Mouse (Mus musculus) heart, embryonic 10.5 days (tissue): ENCODE results near the gene Gm3127. TPM values are rescaled to one million over a fixed set of nuclear protein-coding genes. Genes with fewer than 3 reads are reported as not detected.
"Not testable (repeated sequence)": the region's sequence is repeated elsewhere in the genome, so short reads cannot be mapped to it uniquely, and the experiment has no call there.

ENCODE experiments used
- DNase-seq: peaks from one replicate; pipeline ENCODE4 v3.0.0-alpha.2; 2017; ENCODE audit warnings: low spot score
- H3K27ac ChIP-seq: fragments of 300-500 bp; sonication (generic); 2 replicates; pipeline ENCODE4 v1.5.1; 2016; ENCODE audit warnings: mild to moderate bottlenecking
- H3K27me3 ChIP-seq: fragments of 300-500 bp; sonication (generic); 2 replicates; pipeline ENCODE4 v1.6.1; 2016; ENCODE audit warnings: mild to moderate bottlenecking; ENCODE audit not compliant: poor library complexity, insufficient read depth, severe bottlenecking
- H3K36me3 ChIP-seq: fragments of 300-500 bp; sonication (generic); 2 replicates; pipeline ENCODE4 v1.6.1; 2016; ENCODE audit warnings: mild to moderate bottlenecking, moderate library complexity
- H3K4me1 ChIP-seq: fragments of 300-500 bp; sonication (generic); 2 replicates; pipeline ENCODE4 v1.6.1; 2016; ENCODE audit warnings: mild to moderate bottlenecking
- H3K4me3 ChIP-seq: fragments of 300-500 bp; sonication (generic); 2 replicates; pipeline ENCODE4 v1.5.1; 2016; ENCODE audit warnings: mild to moderate bottlenecking, moderate library complexity
- H3K9me3 ChIP-seq: fragments of 300-500 bp; sonication (generic); 2 replicates; pipeline ENCODE4 v1.6.1; 2016; ENCODE audit warnings: mild to moderate bottlenecking, moderate library complexity
- WGBS: fragments of 180-500 bp; shearing (Covaris S2); methylation state at CpG from one replicate; pipeline ENCODE4 v1.1.7; 2016; 5-methylcytosine and 5-hydroxymethylcytosine counted together
- polyA plus RNA-seq: library from polyadenylated mRNA; unstranded; fragments of >200 nt; fragmentation: Nextera tagmentation; extraction: Ambion mirVana; gene quantifications from 2 replicates; pipeline ENCODE4 v1.2.1, GENCODE M21; 2016

Gm3127 gene
- polyA plus RNA-seq = not detected in 2 replicates

GRCm38 (mm10) chr14:4164730-4165129 lies at the start of gene Gm3127:
TSS of gene Gm3127 (plus strand) at chr14:4165030.
- not testable (repeated sequence) for H3K36me3 ChIP-seq, H3K4me3 ChIP-seq, H3K27me3 ChIP-seq, H3K4me1 ChIP-seq, H3K27ac ChIP-seq, DNase-seq, H3K9me3 ChIP-seq
- WGBS = 58% methylated on average over 1 of the region's 2 CpGs

DNA sequence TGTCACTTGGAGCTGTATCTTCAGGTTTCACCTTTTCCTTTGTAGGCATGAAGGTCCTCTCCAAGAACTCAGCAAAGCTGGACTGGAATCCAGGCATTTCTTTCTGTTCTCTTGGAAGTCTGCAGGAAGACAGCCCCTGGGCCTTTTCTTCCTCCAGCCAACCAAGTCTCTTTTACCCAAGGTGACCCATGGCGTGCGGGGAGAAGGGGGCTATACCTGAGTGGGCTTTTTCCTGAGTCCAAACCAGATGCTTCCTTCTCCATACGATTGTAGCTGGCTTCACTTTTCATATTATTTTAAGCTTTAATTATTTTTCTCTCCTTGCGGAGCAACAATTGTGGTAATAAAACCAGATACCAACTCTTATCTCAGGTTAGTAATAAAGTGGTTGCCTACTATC lies 23.2 kb upstream of the Gm3127 start:
- H3K4me1 ChIP-seq, H3K27me3 ChIP-seq, H3K27ac ChIP-seq, H3K4me3 ChIP-seq, DNase-seq, H3K36me3 ChIP-seq, H3K9me3 ChIP-seq: not testable (repeated sequence)
- 88% methylated on average over 3 of the region's 4 CpGs for whole genome bisulfite sequencing

- peak overlapping the region; percentile 42 for H3K4me3 ChIP-seq
- H3K9me3 ChIP-seq, H3K27ac ChIP-seq, H3K27me3 ChIP-seq, H3K36me3 ChIP-seq, H3K4me1 ChIP-seq: not testable (repeated sequence)
- WGBS = 13% methylated on average over 10 of the region's 14 CpGs
- peak; percentile 47 for DNase-seq
These were observed 17.2 kb downstream of the Gm3127 start for GRCm38 (mm10) chr14:4182030-4182429.

DNA sequence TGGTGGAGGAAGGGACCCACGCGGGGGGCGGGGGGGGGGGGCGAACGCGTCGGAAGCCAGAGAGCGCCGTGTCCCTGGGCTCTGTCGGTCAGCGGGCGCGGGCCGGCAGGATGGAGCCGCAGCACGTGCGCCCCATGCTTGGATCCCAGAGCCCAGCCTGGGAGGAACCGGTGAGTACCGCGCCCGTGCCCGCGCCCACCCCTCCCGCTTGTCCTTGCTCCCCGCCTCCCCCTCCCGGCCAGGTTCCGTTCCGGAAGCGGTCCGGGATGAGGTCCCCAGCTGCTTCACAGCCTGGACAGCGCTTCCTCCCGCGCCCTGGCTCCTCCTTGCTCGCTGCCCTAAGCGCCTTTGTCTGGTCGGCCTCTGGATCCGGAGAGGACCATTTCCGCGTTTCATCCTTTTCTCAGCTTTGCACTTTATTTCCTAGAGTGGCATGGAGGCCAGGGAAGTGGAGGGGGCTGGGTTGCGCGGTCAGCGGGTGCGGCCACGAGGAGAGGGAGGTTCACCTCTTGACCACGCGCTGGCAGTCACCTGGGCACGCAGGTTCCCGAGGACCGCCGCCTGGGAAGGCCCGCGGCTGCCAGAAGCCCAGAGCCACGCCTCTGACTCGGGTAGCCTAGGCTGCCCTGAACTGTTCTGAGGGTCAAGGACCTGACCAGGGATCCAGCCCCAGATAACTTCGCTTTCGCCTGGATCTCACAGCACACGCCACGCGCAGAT lies 17.8 kb downstream of the Gm3127 start, which contains the start of gene Gm2974:
Gene Gm2974 (plus strand): TSS at position 86 of the 720 bp plus-strand sequence.
- H3K27ac ChIP-seq, H3K27me3 ChIP-seq, H3K4me1 ChIP-seq, H3K9me3 ChIP-seq, H3K36me3 ChIP-seq: not testable (repeated sequence)
- DNase-seq = peak; percentile 28
- WGBS = 16% methylated on average over 41 of the region's 59 CpGs
- peak within 1 kb of the TSS; percentile 42 for H3K4me3 ChIP-seq

DNA sequence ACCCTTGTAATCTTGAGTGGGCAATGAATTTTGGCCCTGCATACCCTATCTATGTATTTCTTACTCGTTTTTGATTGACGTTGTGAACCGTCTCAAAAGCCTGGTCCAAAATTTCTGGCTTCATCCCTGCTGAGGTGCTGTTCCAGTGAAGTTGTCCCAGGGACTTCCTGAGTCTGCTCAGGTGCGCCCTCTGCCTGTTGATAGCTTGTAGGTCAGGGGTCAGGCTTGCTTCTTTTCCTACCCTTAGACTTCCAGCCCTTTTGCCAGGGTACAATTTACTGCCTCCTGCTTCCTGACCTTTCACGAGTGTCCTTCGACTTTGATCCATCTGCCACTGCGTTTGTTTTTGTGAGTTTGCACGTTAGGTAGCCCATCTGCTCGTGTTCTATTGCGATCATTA lies 18.5 kb downstream of the Gm3127 start:
- H3K4me3 ChIP-seq, H3K4me1 ChIP-seq: not testable (repeated sequence)
- WGBS = 36% methylated on average over 7 of the region's 10 CpGs

More for the DNA sequence above, 18.5 kb downstream of the Gm3127 start:
- not testable (repeated sequence) for H3K27me3 ChIP-seq, DNase-seq, H3K36me3 ChIP-seq, H3K27ac ChIP-seq, H3K9me3 ChIP-seq

Other genes starting within 250 kb of the Gm3127 start
- 0.31 TPM in 1 of 2 replicates, not detected in the other for gene Gm3029, start 233.3 kb upstream of the Gm3127 start, polyA plus RNA-seq
- 0.51 and 0.99 TPM in 2 replicates for gene Gm3095, start 201.5 kb upstream of the Gm3127 start, polyA plus RNA-seq
- gene Gm3099, start 166.6 kb upstream of the Gm3127 start, polyA plus RNA-seq = not detected in 2 replicates
- gene Gm5796, start 141.1 kb upstream of the Gm3127 start, polyA plus RNA-seq = 1.0 and 1.1 TPM in 2 replicates
- gene Gm3115, start 80.9 kb upstream of the Gm3127 start, polyA plus RNA-seq = not detected in 2 replicates
- 0.44 and 0.53 TPM in 2 replicates for gene Gm8108, start 54.5 kb upstream of the Gm3127 start, polyA plus RNA-seq
- 0.16 and 0.30 TPM in 2 replicates for gene Gm2974, start 17.5 kb downstream of the Gm3127 start, polyA plus RNA-seq
- gene Gm3138, start 84.6 kb downstream of the Gm3127 start, polyA plus RNA-seq = not detected in 2 replicates
- gene Gm3149, start 152.3 kb downstream of the Gm3127 start, polyA plus RNA-seq = not detected in 2 replicates
- gene 2610042L04Rik, start 169.7 kb downstream of the Gm3127 start, polyA plus RNA-seq = 0.17 TPM in 1 of 2 replicates, not detected in the other
- gene Gm3159, start 232.5 kb downstream of the Gm3127 start, polyA plus RNA-seq = not detected in 2 replicates